Mouse (Mus musculus): ENCODE data around the gene 4930539E08Rik.

Gene 4930539E08Rik

DNA sequence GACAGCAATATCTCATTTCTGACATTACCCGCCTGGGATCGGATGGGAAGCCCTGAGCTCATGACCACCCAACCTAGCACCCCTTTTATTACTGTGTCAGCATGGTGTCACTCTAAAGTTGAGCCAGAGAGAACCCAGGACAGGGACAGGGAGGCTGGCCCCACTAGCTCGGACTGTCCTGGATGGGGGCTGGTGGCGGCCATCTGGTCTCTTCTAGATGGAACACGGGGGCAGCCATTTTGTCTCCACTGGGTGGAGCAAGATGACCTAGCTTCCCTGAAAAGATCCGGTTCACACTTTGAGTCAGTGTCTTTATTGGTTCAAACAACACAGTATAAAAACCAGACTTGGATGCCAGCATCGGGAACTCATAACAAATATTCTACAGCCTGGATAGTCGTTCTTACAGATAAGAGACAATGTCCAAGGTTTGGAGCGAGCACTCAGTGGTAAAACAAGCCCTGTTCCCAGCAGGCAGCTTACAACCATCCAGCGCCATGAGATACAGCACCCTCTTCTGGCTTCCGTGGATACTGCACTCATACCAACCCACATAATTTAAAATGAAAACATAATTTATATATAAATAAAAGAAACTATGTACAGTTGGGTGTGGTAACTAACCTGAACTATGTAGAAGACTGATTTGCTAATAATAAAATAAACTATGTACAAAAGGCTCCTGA is 18.9 kb downstream of the 4930539E08Rik start:
- DNase-seq (ENCODE audit: low spot score in 2 of 2): no peak

GRCm38 (mm10) chr17:28895217-28895875 is 19.8 kb downstream of the 4930539E08Rik start:
- DNase-seq (ENCODE audit: low spot score in 2 of 2): no peak

DNA sequence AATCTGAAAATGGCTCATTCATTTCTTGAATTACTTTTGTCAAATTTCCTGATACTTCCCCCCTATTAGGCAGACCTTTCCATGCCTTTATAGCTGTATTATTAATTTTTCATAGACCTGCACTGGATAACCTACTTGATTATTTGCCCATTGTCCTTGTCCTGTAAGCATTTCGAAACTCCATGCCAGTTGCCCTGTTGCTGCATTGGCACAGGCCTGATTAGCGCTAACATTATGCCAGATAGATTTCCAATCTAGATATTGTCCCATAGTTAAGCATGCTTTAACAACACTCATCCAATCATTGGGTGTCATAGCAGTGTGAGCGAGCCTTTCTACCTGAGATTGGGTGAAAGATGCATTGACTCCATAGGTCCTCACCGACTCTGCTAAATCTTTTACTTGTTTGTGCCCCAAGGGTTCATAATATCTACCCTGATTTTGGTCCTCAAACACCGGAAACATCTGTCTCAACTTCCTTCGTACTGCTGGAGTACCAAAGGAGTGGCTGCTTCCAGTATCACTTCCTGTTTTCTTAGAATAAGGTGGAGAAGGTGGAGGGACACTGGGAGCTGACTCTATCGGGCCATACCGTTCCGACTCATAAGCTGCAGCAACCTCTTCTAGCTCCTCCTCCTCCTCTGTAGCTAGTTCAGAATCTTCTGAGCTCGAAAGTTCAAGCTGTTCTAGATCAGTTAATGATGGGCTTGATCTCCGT is 20.9 kb downstream of the 4930539E08Rik start:
- DNase-seq (ENCODE audit: low spot score in 2 of 2): no peak

DNA sequence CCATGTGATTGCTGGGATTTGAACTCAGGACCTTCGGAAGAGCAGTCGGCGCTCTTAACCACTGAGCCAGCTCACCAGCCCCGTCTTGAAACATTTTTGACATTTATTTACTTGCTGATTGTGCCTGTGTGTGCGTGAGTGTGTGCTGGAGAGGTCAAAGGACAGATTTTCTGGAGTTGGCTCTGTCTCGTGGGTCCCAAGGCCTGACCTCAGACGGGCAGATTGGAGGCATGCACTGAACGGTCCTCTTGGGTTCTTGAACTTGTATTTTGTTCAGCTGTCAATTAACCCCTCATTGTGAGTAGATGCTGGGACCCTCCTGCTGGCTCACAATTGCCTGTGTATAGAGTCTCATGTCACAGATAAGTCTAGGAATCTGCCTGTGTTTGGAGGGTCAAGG is 28.9 kb downstream of the 4930539E08Rik start:
- DNase-seq (ENCODE audit: low spot score in 2 of 2): no peak

- DNase-seq (ENCODE audit: low spot score in 2 of 2): no peak
Observed at GRCm38 (mm10) chr17:28885231-28885630, 29.9 kb downstream of the 4930539E08Rik start.

- no peak for DNase-seq (ENCODE audit: low spot score in 2 of 2)
Observed at GRCm38 (mm10) chr17:28883941-28884516, 31.1 kb downstream of the 4930539E08Rik start.

DNA sequence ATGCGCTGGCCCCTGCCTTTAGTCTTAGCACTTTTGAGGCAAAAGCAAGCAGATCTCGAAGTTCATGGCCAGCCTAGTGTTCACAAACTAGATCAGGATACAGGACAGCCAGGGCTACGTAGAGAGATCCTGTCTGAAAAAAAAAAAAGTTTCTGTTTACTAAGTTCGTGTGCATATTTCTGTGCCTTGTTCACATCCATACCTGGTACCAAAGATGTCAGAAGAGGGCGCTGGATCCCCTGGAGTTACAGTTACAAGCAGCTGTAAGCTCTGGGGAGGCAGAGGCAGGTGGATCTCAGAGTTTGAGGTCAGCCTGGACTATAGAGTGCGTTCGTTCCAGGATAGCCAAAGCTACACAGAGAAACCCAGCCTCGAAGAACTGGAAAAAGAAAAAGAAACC is 32.3 kb downstream of the 4930539E08Rik start:
- DNase-seq (ENCODE audit: low spot score in 2 of 2): peak in 1 of 2 experiments; percentile 45

GRCm38 (mm10) chr17:28882316-28882715 is 32.8 kb downstream of the 4930539E08Rik start:
- peak; percentile 52 to 87 for DNase-seq (ENCODE audit: low spot score in 2 of 2)

GRCm38 (mm10) chr17:28879931-28880391 is 35.2 kb downstream of the 4930539E08Rik start:
- peak; percentile 66 to 84 for DNase-seq (ENCODE audit: low spot score in 2 of 2)

DNA sequence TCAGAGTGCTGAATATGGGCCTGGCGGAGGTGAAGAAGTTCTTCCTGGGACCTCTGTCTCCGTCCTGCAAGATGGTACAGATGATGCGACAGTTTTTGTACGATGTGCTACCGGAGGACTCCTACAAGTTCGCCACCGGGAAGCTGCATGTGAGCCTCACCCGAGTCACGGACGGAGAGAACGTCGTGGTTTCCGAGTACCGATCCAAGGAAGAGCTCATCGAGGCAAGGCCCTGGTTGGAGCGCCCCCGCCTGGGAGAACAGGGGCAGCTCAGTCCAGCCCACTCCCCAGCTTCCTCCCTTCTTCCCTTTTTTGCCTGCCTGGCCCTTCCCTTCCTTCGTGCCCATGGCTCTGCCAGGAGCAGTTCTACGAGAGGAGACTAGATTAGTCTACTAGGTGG is 38.3 kb downstream of the 4930539E08Rik start:
- DNase-seq (ENCODE audit: low spot score in 2 of 2): peak in 1 of 2 experiments; percentile 39

- no peak for DNase-seq (ENCODE audit: low spot score in 2 of 2)
Observed at GRCm38 (mm10) chr17:28876331-28876730, 38.8 kb downstream of the 4930539E08Rik start.

DNA sequence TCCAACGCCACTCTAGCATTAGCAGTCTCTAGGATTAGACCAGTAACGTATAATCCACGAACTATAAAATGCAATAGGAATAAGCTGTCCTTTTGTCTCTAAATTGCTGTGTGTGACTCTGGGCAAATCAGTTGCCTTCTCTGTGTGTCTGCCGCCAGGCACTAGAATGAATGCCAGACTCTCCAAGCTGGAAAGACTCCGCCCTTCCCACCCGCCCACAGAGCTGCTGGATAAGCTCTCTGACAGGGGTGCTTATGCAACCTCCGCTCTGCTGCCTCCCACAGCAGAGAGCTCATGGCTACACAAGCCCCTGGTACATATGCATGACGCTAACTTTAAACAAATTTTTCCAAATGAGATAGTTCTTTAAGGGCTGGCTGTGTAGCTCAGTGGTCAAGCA is 39.8 kb downstream of the 4930539E08Rik start:
- no peak for DNase-seq (ENCODE audit: low spot score in 2 of 2)

GRCm38 (mm10) chr17:28874825-28875224 is 40.3 kb downstream of the 4930539E08Rik start:
- no peak for DNase-seq (ENCODE audit: low spot score in 2 of 2)

- DNase-seq (ENCODE audit: low spot score in 2 of 2): no peak
Observed at GRCm38 (mm10) chr17:28874216-28874615, 40.9 kb downstream of the 4930539E08Rik start.

GRCm38 (mm10) chr17:28872322-28872721 is 42.8 kb downstream of the 4930539E08Rik start:
- no peak for DNase-seq (ENCODE audit: low spot score in 2 of 2)

DNA sequence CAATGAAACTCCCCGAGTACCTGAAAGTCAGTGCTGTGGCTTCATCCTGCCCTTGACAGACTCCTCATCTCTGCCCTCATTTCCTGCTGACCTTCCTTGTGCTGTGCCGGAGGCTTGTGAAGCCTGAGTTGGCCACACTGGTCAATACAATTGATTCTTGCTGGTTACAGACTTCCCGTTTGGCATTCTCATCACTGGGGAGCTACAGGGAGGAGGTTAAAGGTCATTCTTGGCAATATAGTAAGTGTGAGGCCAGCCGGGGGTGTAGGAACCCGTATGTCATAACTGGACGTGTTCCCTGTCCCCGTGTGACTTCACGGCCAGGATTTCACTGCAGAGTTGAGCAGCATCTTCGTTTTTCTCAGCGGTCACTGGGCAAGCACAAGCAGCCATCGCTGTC is 43.3 kb downstream of the 4930539E08Rik start:
- no peak for DNase-seq (ENCODE audit: low spot score in 2 of 2)

- DNase-seq (ENCODE audit: low spot score in 2 of 2): no peak
Observed at GRCm38 (mm10) chr17:28870435-28870834, 44.7 kb downstream of the 4930539E08Rik start.

DNA sequence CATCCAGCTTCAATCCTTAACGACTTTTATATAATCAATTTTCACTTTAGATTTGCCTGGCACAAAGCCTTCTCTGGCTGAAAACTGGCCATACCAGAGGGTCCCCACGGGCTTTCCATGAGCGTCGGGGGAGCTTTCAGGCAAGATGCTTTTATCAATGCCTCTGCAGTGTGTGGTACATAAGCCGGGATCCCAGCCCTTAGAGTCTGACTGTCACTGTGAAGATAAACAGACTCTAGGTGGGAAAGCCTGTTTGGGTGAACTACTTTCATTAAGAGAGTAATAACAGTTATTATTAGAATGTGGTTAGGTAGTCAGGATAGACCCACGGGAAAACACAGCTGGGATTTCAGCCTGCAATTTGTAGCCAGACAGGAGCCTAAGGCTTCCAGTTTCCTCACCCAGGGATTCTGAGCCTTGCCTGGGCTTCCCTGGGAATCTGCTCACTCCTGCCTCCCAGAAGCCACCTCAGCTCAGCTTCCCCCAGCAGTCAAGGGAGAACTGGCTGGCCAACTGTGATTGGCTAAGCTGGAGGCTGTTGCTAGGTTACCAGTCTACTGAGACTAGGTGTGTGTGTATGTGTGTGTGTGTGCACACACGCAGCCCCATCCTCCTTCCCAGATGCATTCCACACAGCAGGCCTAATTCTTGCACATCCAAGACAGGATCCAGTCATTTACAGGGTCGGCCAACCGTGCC is 45.6 kb downstream of the 4930539E08Rik start:
- no peak for DNase-seq (ENCODE audit: low spot score in 2 of 2)

GRCm38 (mm10) chr17:28867381-28867780 is 47.7 kb downstream of the 4930539E08Rik start:
- no peak for DNase-seq (ENCODE audit: low spot score in 2 of 2)

DNA sequence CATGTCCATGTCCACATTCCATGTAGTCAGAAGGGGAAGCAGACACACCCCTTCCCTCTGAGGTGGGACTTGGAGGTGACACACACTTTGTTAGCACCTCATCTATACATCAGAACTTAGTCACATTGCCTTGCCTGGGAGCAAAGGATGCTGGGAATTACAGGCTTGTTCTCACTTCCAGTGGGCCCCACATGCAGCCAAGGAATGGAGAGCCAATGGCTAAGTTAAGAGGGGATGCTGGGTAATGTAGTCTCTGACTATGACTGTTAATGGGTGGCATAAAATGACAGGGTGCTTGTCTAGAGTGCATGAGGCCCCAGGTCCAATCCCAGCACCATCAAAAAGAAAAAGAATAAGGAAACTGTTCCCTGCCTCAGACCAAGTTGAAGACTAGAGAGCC is 48.2 kb downstream of the 4930539E08Rik start:
- DNase-seq (ENCODE audit: low spot score in 2 of 2): no peak

- DNase-seq (ENCODE audit: low spot score in 2 of 2): no peak
Observed at GRCm38 (mm10) chr17:28864464-28864863, 50.7 kb downstream of the 4930539E08Rik start.

DNA sequence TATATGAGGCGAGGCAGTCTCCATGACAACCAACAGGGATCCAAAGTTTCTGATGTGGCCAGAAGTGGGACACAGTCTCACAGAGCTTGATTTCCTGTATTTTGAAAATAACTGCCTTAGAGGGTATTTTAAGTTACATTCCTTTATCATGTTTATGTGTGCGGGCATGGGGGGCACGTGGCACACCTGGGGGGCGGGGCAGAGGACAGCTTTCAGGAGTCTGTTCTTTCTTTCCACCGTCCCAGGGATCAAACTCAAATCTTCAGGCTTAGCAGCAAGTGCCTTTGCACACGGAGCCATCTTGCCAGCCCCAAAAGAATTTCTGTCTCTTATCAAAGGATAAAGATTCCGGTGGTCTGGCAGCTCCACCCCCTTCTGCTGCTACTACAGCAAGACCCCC is 51.2 kb downstream of the 4930539E08Rik start:
- DNase-seq (ENCODE audit: low spot score in 2 of 2): no peak
